In genomic region chr5:33102369-33103055, GRCm38 (mm10) we compare ENCODE assay signal across 17 mouse cellular contexts. TPM values are rescaled to one million over a fixed set of nuclear protein-coding genes. Genes with fewer than 3 reads are reported as not detected.
"Had no signal": no experiment of that assay in that cellular context is flagged by ENCODE, and none has a peak within 500 bp of the region (broad histone marks: within the 10 kb centered on the region; RNA-seq: fewer than 3 reads in every experiment).

No protein-coding gene starts in this region.

- H3K4me2 ChIP-seq: liver, embryonic 13.5 days; midbrain, embryonic 11.5 days; stomach, embryonic 15.5 days had no signal

- H3K9me3 ChIP-seq: liver, embryonic 13.5 days; stomach, embryonic 15.5 days had no signal

- H3K9ac ChIP-seq: liver, embryonic 13.5 days; stomach, embryonic 15.5 days had no signal

- H3K36me3 ChIP-seq: liver, embryonic 13.5 days; stomach, embryonic 15.5 days had no signal

- H3K4me3 ChIP-seq: liver, embryonic 13.5 days; stomach, embryonic 15.5 days had no signal

- DNase-seq: kidney, postnatal 14 days; kidney, postnatal 4 days; liver, embryonic 13.5 days; lung, adult 2 months; lung, postnatal 14 days; lung, postnatal 4 days; midbrain, embryonic 14.5 days; right cerebral cortex, postnatal 25 days; spleen, adult 18-20 months; thymus, postnatal 25 days had no signal

- H3K27ac ChIP-seq: liver, embryonic 13.5 days; stomach, embryonic 15.5 days had no signal

- H3K4me1 ChIP-seq: liver, embryonic 13.5 days; stomach, embryonic 15.5 days had no signal

RNA-seq across cellular contexts. Expression of gene Slc5a1, which starts 1.5 kb away (rescaled TPM):
- total RNA-seq: left cerebral cortex, adult 18-20 months; megakaryocyte progenitor cell, adult 5-6 weeks; megakaryocyte-erythroid progenitor cell, adult 5-6 weeks had no signal
- polyA plus RNA-seq: liver, embryonic 13.5 days; midbrain, embryonic 11.5 days; midbrain, embryonic 14.5 days; neural tube, embryonic 11.5 days; neural tube, embryonic 14.5 days had no signal
